Mouse (Mus musculus): ENCODE measurements around the gene 9530077C05Rik. TPM values are rescaled to one million over a fixed set of nuclear protein-coding genes. Genes with fewer than 3 reads are reported as not detected.

The 9530077C05Rik gene
- polyA plus RNA-seq, 1 experiment from 2014 or later, result 4.9 TPM

- TF ChIP-seq CTCF (IDR thresholded peaks at IDR 0.05; ENCODE audit: low read depth), result no peak
- no peaks in the 10 kb centered on the region for H3K36me3 ChIP-seq (ENCODE audit: insufficient read depth)
- no peak overlapping the region for H3K27ac ChIP-seq (ENCODE audit: low read depth)
- H3K9ac ChIP-seq, result no peak overlapping the region
- ATAC-seq (ENCODE audit: insufficient read depth) (no peak), DNase-seq (no peak)
- H3K4me2 ChIP-seq, result no peak overlapping the region
- H3K27me3 ChIP-seq (ENCODE audit: insufficient read depth, low read length), result no peaks in the 10 kb centered on the region
- H3K4me3 ChIP-seq (ENCODE audit: low read depth, low read length), result no peak overlapping the region
- H3K9me3 ChIP-seq (ENCODE audit: low read depth, low read length), result no peaks in the 10 kb centered on the region
- 0 out of 2 replicates have a peak, but pooled peaks cover 5% of the 10 kb centered on the region for H3K4me1 ChIP-seq (ENCODE audit: insufficient read depth)
- 58% methylated on average over 3 of the region's 4 CpGs for WGBS
Measured at GRCm38 (mm10) chr9:22428028-22428665, 16.8 kb downstream of the 9530077C05Rik start.

- DNase-seq, result no peak
- Histone ChIP-seq H3K9me3 (ENCODE audit: low read depth, low read length) (no peaks in the 10 kb centered on the region), H3K4me2 (no peak overlapping the region), H3K27ac (ENCODE audit: low read depth) (no peak overlapping the region), H3K36me3 (ENCODE audit: insufficient read depth) (no peaks in the 10 kb centered on the region), H3K4me3 (ENCODE audit: low read depth, low read length) (no peak overlapping the region), H3K4me1 (ENCODE audit: insufficient read depth) (0 out of 2 replicates have a peak, but pooled peaks cover 5% of the 10 kb centered on the region), H3K27me3 (ENCODE audit: insufficient read depth, low read length) (no peaks in the 10 kb centered on the region), H3K9ac (no peak overlapping the region)
- TF ChIP-seq CTCF (IDR thresholded peaks at IDR 0.05; ENCODE audit: low read depth), result no peak
- 71% methylated on average over 14 of the region's 14 CpGs for WGBS
- ATAC-seq (ENCODE audit: insufficient read depth), result no peak
Measured at GRCm38 (mm10) chr9:22428666-22429410, 17.5 kb downstream of the 9530077C05Rik start.

GRCm38 (mm10) chr9:22429533-22430241, 18.4 kb downstream of the 9530077C05Rik start:
- WGBS, result 38% methylated on average over 15 of the region's 15 CpGs
- no peaks in the 10 kb centered on the region for H3K27me3 ChIP-seq (ENCODE audit: insufficient read depth, low read length)
- H3K4me2 ChIP-seq, result peak overlapping the region; percentile 35
- no peaks in the 10 kb centered on the region for H3K36me3 ChIP-seq (ENCODE audit: insufficient read depth)
- H3K4me3 ChIP-seq (ENCODE audit: low read depth, low read length), result no peak overlapping the region
- peak; percentile 73 for DNase-seq
- H3K27ac ChIP-seq (ENCODE audit: low read depth), result no peak overlapping the region
- no peak for TF ChIP-seq CTCF (IDR thresholded peaks at IDR 0.05; ENCODE audit: low read depth)
- ATAC-seq (ENCODE audit: insufficient read depth), result peak; percentile 78; the same call in 1 of the 2 replicates
- no peak overlapping the region for H3K9ac ChIP-seq
- H3K9me3 ChIP-seq (ENCODE audit: low read depth, low read length), result no peaks in the 10 kb centered on the region
- 0 out of 2 replicates have a peak, but pooled peaks cover 5% of the 10 kb centered on the region for H3K4me1 ChIP-seq (ENCODE audit: insufficient read depth)

- no peaks in the 10 kb centered on the region for H3K27me3 ChIP-seq (ENCODE audit: insufficient read depth, low read length)
- H3K4me3 ChIP-seq (ENCODE audit: low read depth, low read length), result no peak overlapping the region
- peak overlapping the region; percentile 35 for H3K4me2 ChIP-seq
- no peaks in the 10 kb centered on the region for H3K9me3 ChIP-seq (ENCODE audit: low read depth, low read length)
- no peaks in the 10 kb centered on the region for H3K36me3 ChIP-seq (ENCODE audit: insufficient read depth)
- ATAC-seq (ENCODE audit: insufficient read depth) (peak; percentile 42; the same call in 1 of the 2 replicates), DNase-seq (peak; percentile 24)
- H3K9ac ChIP-seq, result no peak overlapping the region
- 20% methylated on average over 5 of the region's 5 CpGs for WGBS
- H3K27ac ChIP-seq (ENCODE audit: low read depth), result no peak overlapping the region
- 0 out of 2 replicates have a peak, but pooled peaks cover 5% of the 10 kb centered on the region for H3K4me1 ChIP-seq (ENCODE audit: insufficient read depth)
- no peak for TF ChIP-seq CTCF (IDR thresholded peaks at IDR 0.05; ENCODE audit: low read depth)
Measured at GRCm38 (mm10) chr9:22430315-22430840, 19.1 kb downstream of the 9530077C05Rik start.

DNA sequence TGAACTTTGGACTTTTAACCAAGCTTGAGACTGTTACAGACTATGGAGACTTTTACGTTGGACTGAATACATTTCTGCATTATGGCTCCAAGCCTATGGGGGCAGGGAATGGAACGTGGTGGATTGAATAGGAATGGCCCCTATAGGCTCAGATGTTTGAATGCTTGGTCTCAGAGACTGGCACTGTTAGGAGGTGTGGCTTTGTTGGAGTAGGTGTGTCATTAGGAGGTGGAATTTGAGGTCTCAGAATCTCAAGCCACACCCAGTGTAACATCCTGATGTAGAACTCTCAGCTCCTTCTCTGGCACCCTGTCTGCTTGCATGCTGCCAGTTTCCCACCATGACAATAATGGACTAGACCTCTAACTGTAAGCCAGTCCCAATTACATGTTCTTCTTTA, 21.9 kb downstream of the 9530077C05Rik start:
- H3K4me3 ChIP-seq (ENCODE audit: low read depth, low read length), result no peak overlapping the region
- 0 out of 2 replicates have a peak, but pooled peaks cover 5% of the 10 kb centered on the region for H3K4me1 ChIP-seq (ENCODE audit: insufficient read depth)
- ATAC-seq (ENCODE audit: insufficient read depth) (no peak), DNase-seq (no peak)
- no peak overlapping the region for H3K27ac ChIP-seq (ENCODE audit: low read depth)
- WGBS, result 81% methylated on average over 2 of the region's 2 CpGs
- no peaks in the 10 kb centered on the region for H3K9me3 ChIP-seq (ENCODE audit: low read depth, low read length)
- H3K9ac ChIP-seq, result no peak overlapping the region
- H3K27me3 ChIP-seq (ENCODE audit: insufficient read depth, low read length), result no peaks in the 10 kb centered on the region
- H3K36me3 ChIP-seq (ENCODE audit: insufficient read depth), result no peaks in the 10 kb centered on the region
- H3K4me2 ChIP-seq, result no peak overlapping the region
- TF ChIP-seq CTCF (IDR thresholded peaks at IDR 0.05; ENCODE audit: low read depth), result no peak

GRCm38 (mm10) chr9:22434101-22434500, 22.8 kb downstream of the 9530077C05Rik start:
- no peak overlapping the region for H3K27ac ChIP-seq (ENCODE audit: low read depth)
- no peak for TF ChIP-seq CTCF (IDR thresholded peaks at IDR 0.05; ENCODE audit: low read depth)
- no peak overlapping the region for H3K4me3 ChIP-seq (ENCODE audit: low read depth, low read length)
- no peaks in the 10 kb centered on the region for H3K27me3 ChIP-seq (ENCODE audit: insufficient read depth, low read length)
- no peaks in the 10 kb centered on the region for H3K9me3 ChIP-seq (ENCODE audit: low read depth, low read length)
- no peaks in the 10 kb centered on the region for H3K36me3 ChIP-seq (ENCODE audit: insufficient read depth)
- H3K4me2 ChIP-seq, result no peak overlapping the region
- ATAC-seq (ENCODE audit: insufficient read depth) (no peak), DNase-seq (no peak)
- no peak overlapping the region for H3K9ac ChIP-seq
- H3K4me1 ChIP-seq (ENCODE audit: insufficient read depth), result 0 out of 2 replicates have a peak, but pooled peaks cover 5% of the 10 kb centered on the region
- WGBS, result 87% methylated on average over 2 of the region's 2 CpGs

All from lung, embryonic 14.5 days (tissue).